Mouse (Mus musculus) forebrain, embryonic 14.5 days (tissue): Measurements from ENCODE around the gene Myo3b. TPM values are rescaled to one million over a fixed set of nuclear protein-coding genes. Genes with fewer than 3 reads are reported as not detected.
A peak's percentile ranks its signal among the peaks of the same experiment; 100 is the strongest.

Experiments used
- ATAC-seq: fragments of 200-750 bp; cut with Nextera tagmentation; 2 replicates; pipeline ENCODE4 v1.8.0; 2017; ENCODE audit warnings: mild to moderate bottlenecking, moderate library complexity
- DNase-seq: peaks from one replicate; pipeline ENCODE4 v3.0.0-alpha.2; 2015; ENCODE audit warnings: low spot score
- H3K27ac ChIP-seq: fragments of 300-500 bp; sonication (generic); 2 replicates; pipeline ENCODE4 v1.5.1; 2014; ENCODE audit warnings: low read depth, mild to moderate bottlenecking, control low read depth, low read length, moderate library complexity
- H3K27me3 ChIP-seq: fragments of 300-500 bp; sonication (generic); replicated peaks from 2 replicates; pipeline ENCODE4 v1.6.1; 2014; ENCODE audit warnings: low read length, control low read depth, mixed read lengths; ENCODE audit not compliant: control insufficient read depth, insufficient read depth
- H3K36me3 ChIP-seq: fragments of 300-500 bp; sonication (generic); 2 replicates; pipeline ENCODE4 v1.6.1; 2014; ENCODE audit warnings: low read length, control low read depth; ENCODE audit not compliant: control insufficient read depth, insufficient read depth
- H3K4me1 ChIP-seq: fragments of 300-500 bp; sonication (generic); 2 replicates; pipeline ENCODE4 v1.6.1; 2014; ENCODE audit warnings: antibody characterized with exemption, low read length, control low read depth; ENCODE audit not compliant: control insufficient read depth, insufficient read depth
- H3K4me2 ChIP-seq: fragments of 300-500 bp; sonication (generic); 2 replicates; pipeline ENCODE4 v1.6.1; 2014; ENCODE audit warnings: mild to moderate bottlenecking, control low read depth, low read length
- H3K4me3 ChIP-seq: fragments of 300-500 bp; sonication (generic); 2 replicates; pipeline ENCODE4 v1.5.1; 2014; ENCODE audit warnings: low read depth, low read length, control low read depth
- H3K9ac ChIP-seq: fragments of 300-500 bp; sonication (generic); 2 replicates; pipeline ENCODE4 v1.6.1; 2014; ENCODE audit warnings: mild to moderate bottlenecking, low read length, control low read depth, moderate library complexity
- H3K9me3 ChIP-seq: fragments of 300-500 bp; sonication (generic); replicated peaks from 2 replicates; pipeline ENCODE4 v1.6.1; 2016; ENCODE audit warnings: low read length, control low read depth, mixed read lengths; ENCODE audit not compliant: control insufficient read depth
- WGBS: fragments of 180-500 bp; shearing (Covaris S2); extraction: QIAGEN DNeasy Blood & Tissue Kit; methylation state at CpG from one replicate; pipeline ENCODE4 v1.1.7; 2014; 5-methylcytosine and 5-hydroxymethylcytosine counted together
- polyA plus RNA-seq: library from polyadenylated mRNA; unstranded; fragments of >200 nt; fragmentation: Nextera tagmentation; extraction: Ambion mirVana; gene quantifications from 2 replicates; pipeline ENCODE4 v1.2.1, GENCODE M21; 2014

Gene Myo3b
- polyA plus RNA-seq, 1 experiment from 2014 or later: 0.09 TPM

DNA sequence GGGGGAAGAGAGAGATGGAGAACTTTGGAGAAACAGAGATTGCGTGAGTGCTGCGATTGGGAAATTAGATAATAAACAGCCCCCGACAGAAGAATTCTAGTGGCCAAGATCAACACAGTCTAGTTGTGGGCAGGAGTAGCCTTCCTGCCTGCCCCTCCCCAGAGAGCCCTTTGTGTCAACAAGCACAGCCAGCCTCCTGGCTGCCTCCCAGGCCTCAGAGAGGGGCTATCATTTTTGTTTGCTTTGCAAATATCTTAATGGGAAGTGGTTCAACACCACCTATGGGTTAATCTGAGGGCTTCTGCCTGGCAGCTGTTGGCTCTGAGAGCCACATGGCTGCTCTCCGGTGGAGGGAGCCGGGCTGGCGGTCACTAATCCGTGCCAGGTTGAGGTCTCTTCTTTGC lies 298.3 kb downstream of the Myo3b start:
- Histone ChIP-seq H3K4me1 (peaks cover 6% of the 10 kb centered on the region; the same call in 1 of the 2 replicates), H3K9me3 (no peaks in the 10 kb centered on the region), H3K4me3 (no peak overlapping the region), H3K27ac (no peak overlapping the region), H3K36me3 (no peaks in the 10 kb centered on the region), H3K27me3 (no peaks in the 10 kb centered on the region), H3K4me2 (no peak overlapping the region), H3K9ac (no peak overlapping the region)
- ATAC-seq (peak; percentile 40; the same call in 1 of the 2 replicates), DNase-seq (peak; percentile 50)
- 58% methylated on average over 7 of the region's 7 CpGs for WGBS

DNA sequence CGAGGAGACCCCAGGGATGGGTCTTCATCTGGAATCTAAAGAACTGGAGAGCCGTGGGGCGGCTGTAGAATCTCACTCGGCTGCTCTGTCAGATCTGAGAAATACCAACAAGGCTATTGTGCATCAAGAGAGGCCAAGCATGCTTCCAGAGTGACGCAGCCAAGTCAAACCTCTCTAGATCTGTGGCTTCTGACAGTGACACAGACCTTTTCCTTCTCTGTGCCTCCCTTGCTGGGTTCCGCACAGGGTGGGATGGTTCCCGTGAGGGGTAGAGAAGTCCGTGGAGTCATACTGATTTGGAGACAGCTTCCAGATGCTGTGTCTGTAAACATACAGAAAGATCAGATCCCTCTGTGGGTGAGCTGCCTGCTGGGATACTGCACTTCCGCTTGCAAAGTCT lies 298.9 kb downstream of the Myo3b start:
- H3K9me3 ChIP-seq: no peaks in the 10 kb centered on the region
- no peak overlapping the region for H3K27ac ChIP-seq
- H3K27me3 ChIP-seq: no peaks in the 10 kb centered on the region
- ATAC-seq (no peak), DNase-seq (no peak)
- H3K9ac ChIP-seq: no peak overlapping the region
- 85% methylated on average over 9 of the region's 9 CpGs for WGBS
- no peak overlapping the region for H3K4me2 ChIP-seq
- no peaks in the 10 kb centered on the region for H3K36me3 ChIP-seq
- H3K4me1 ChIP-seq: peaks cover 6% of the 10 kb centered on the region; the same call in 1 of the 2 replicates
- no peak overlapping the region for H3K4me3 ChIP-seq

DNA sequence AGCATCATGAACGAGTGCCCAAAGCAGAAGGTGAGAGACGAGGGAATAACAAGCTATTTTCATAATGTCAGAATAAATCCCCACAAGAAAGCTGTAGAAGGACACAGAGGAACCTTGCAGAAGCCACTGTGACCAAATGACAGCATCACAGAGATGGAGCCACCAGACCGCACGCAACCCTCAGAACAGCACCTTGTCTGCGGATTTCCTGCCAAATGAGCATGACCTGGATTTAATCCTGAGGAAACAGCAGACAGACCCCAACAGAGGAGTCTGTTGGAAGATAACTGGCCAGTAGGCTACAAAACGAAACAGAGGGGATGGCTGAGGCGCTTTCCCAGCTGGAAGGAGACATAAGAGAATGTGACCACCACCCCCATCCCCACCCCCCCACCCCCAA lies 300.1 kb downstream of the Myo3b start:
- H3K4me2 ChIP-seq: no peak overlapping the region
- no peak overlapping the region for H3K27ac ChIP-seq
- WGBS: 76% methylated on average over 7 of the region's 7 CpGs
- ATAC-seq (no peak), DNase-seq (no peak)
- H3K36me3 ChIP-seq: no peaks in the 10 kb centered on the region
- no peak overlapping the region for H3K9ac ChIP-seq
- peaks cover 6% of the 10 kb centered on the region; the same call in 1 of the 2 replicates for H3K4me1 ChIP-seq
- H3K9me3 ChIP-seq: no peaks in the 10 kb centered on the region
- no peak overlapping the region for H3K4me3 ChIP-seq
- H3K27me3 ChIP-seq: no peaks in the 10 kb centered on the region

GRCm38 (mm10) chr2:70339501-70339900 lies 300.6 kb downstream of the Myo3b start:
- H3K27me3 ChIP-seq: no peaks in the 10 kb centered on the region
- DNase-seq: no peak
- H3K4me1 ChIP-seq: peaks cover 6% of the 10 kb centered on the region; the same call in 1 of the 2 replicates
- WGBS: 84% methylated on average over 6 of the region's 6 CpGs
- no peaks in the 10 kb centered on the region for H3K9me3 ChIP-seq
- no peak overlapping the region for H3K9ac ChIP-seq
- ATAC-seq: no peak
- H3K27ac ChIP-seq: no peak overlapping the region
- H3K4me2 ChIP-seq: no peak overlapping the region
- H3K36me3 ChIP-seq: no peaks in the 10 kb centered on the region
- H3K4me3 ChIP-seq: no peak overlapping the region

DNA sequence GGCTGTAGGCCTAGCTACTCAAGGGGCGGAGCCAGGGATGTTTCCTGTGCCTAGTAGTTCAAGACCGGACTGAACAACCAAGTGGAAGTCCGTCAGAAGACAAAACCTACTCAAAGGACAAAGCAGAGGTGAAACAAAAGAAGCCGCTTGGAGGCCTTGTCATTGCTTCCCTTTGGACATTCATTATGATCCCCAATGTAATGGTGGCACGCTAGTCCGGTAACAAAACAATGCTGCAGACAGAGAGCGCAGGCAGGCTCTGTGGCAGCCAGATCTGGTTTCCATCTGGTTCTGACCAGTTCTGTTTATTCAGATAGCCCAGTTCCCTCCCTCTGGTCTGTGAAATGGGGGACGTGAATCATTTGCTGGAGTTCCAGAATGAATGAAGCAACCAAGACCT lies 301.3 kb downstream of the Myo3b start:
- H3K9ac ChIP-seq: no peak overlapping the region
- no peak overlapping the region for H3K27ac ChIP-seq
- H3K4me1 ChIP-seq: peaks cover 6% of the 10 kb centered on the region; the same call in 1 of the 2 replicates
- H3K27me3 ChIP-seq: no peaks in the 10 kb centered on the region
- no peak overlapping the region for H3K4me2 ChIP-seq
- H3K9me3 ChIP-seq: no peaks in the 10 kb centered on the region
- WGBS: 93% methylated on average over 8 of the region's 8 CpGs
- no peak for ATAC-seq
- no peak for DNase-seq
- no peak overlapping the region for H3K4me3 ChIP-seq
- H3K36me3 ChIP-seq: no peaks in the 10 kb centered on the region

GRCm38 (mm10) chr2:70345126-70345525 lies 306.2 kb downstream of the Myo3b start:
- no peak overlapping the region for H3K27ac ChIP-seq
- DNase-seq (peak; percentile 18), ATAC-seq (no peak)

GRCm38 (mm10) chr2:70347511-70347910 lies 308.6 kb downstream of the Myo3b start:
- Histone ChIP-seq H3K36me3 (no peaks in the 10 kb centered on the region), H3K4me1 (no peaks in the 10 kb centered on the region), H3K27ac (no peak overlapping the region), H3K9ac (no peak overlapping the region), H3K9me3 (no peaks in the 10 kb centered on the region), H3K4me2 (no peak overlapping the region), H3K27me3 (no peaks in the 10 kb centered on the region), H3K4me3 (no peak overlapping the region)
- no peak for ATAC-seq
- 35% methylated on average over 1 of the region's 1 CpGs for WGBS
- DNase-seq: no peak

More at GRCm38 (mm10) chr2:70345126-70345525, 306.2 kb downstream of the Myo3b start:
- no peak overlapping the region for H3K4me3 ChIP-seq
- H3K4me1 ChIP-seq: no peaks in the 10 kb centered on the region
- no peak overlapping the region for H3K9ac ChIP-seq
- no peaks in the 10 kb centered on the region for H3K27me3 ChIP-seq
- H3K4me2 ChIP-seq: no peak overlapping the region
- no peaks in the 10 kb centered on the region for H3K36me3 ChIP-seq
- 76% methylated on average over 8 of the region's 8 CpGs for WGBS
- no peaks in the 10 kb centered on the region for H3K9me3 ChIP-seq

- Histone ChIP-seq H3K4me3 (no peak overlapping the region), H3K27ac (0 out of 2 replicates have a peak overlapping the region, but pooled peaks have one; percentile 30), H3K4me1 (no peaks in the 10 kb centered on the region), H3K9ac (no peak overlapping the region), H3K36me3 (no peaks in the 10 kb centered on the region), H3K27me3 (no peaks in the 10 kb centered on the region), H3K9me3 (no peaks in the 10 kb centered on the region), H3K4me2 (no peak overlapping the region)
- ATAC-seq: no peak
- 71% methylated on average over 11 of the region's 11 CpGs for WGBS
- DNase-seq: peak; percentile 60
Observed at GRCm38 (mm10) chr2:70348793-70349553, 310.0 kb downstream of the Myo3b start.

- no peak for ATAC-seq
- DNase-seq: no peak
Observed at GRCm38 (mm10) chr2:70352435-70353165, 313.7 kb downstream of the Myo3b start.

More at GRCm38 (mm10) chr2:70352435-70353165, 313.7 kb downstream of the Myo3b start:
- Histone ChIP-seq H3K4me3 (no peak overlapping the region), H3K4me1 (no peaks in the 10 kb centered on the region), H3K9me3 (no peaks in the 10 kb centered on the region), H3K27me3 (no peaks in the 10 kb centered on the region), H3K9ac (no peak overlapping the region), H3K36me3 (no peaks in the 10 kb centered on the region), H3K4me2 (no peak overlapping the region), H3K27ac (no peak overlapping the region)
- 81% methylated on average over 10 of the region's 10 CpGs for WGBS
